Mouse (Mus musculus): ENCODE results near the gene Ablim1. TPM values are rescaled to one million over a fixed set of nuclear protein-coding genes. Genes with fewer than 3 reads are reported as not detected.
A peak's percentile ranks its signal among the peaks of the same experiment; 100 is the strongest.

Gene Ablim1
- total RNA-seq (2014; rRNA removed): 81.2 and 104 TPM in 2 replicates
- polyA plus RNA-seq (2015; fragmentation: Nextera tagmentation; extraction: Ambion mirVana): 50.7 and 53.2 TPM in 2 replicates

DNA sequence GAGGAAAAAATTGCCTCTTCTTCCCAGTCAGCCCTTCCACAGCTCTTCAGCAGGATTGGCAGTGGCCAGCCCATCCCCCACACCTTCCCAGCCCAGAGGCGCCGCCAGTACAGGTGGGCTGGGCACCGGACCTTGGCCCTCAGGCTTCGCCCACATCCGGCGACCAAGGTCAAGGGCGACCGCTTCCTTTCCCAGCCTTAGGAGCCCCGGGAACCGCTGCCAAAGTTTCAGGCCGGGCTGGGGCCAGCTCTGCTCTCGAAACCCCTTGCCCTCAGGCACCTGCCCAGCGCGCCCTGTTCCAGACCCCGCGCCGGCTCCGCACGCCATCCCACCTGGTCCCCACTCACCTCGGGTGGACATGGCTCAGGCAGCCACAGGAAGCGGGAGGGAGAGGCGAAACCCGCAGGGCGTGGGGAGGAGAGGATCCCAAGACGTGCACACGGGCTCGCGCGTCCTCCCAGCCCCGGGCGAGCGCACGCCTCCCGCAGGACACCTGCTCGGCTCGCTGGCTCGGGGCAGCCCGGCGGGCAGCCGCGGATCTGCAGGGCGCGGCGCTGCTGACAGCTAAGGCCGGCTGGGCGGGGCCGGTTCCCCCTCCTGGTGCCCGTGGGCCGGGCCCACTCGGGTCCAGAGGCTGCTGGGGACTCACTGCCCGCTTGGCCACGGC is at the start of gene Ablim1:
Ablim1 (minus strand) TSS at position 574 of the 667 bp plus-strand sequence.
- TF ChIP-seq CTCF (IDR thresholded peaks at IDR 0.05): peak; percentile 29; the same call in 1 of the 2 replicates

DNA sequence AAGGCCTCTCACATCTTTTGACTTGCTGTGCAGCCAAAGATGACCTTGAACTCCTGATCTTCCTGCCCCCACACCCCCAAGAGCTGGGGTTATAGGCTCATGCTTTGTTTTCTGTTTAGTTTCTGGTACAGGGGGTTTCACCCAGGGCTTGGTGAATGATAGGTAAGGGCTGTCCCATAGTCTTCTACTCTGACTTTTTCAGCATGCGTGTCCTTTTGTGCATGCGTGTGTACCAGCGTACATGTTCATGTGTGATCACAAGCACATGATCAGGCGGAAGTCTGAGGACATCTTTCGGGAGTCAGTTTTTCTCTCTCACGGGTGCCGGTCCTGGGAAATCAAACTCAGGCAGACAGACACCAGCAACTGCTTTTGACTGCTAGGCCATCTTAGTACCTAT is 48.8 kb upstream of the Ablim1 start:
- DNase-seq (ENCODE audit: low spot score): no peak
- H3K36me3 ChIP-seq (ENCODE audit: insufficient read depth, low read length): no peaks in the 10 kb centered on the region
- H3K27ac ChIP-seq (ENCODE audit: low read depth, low read length): no peak overlapping the region
- no peaks in the 10 kb centered on the region for H3K27me3 ChIP-seq (ENCODE audit: insufficient read depth, low read length)
- no peak overlapping the region for H3K4me3 ChIP-seq (ENCODE audit: low read depth, low read length)
- peak overlapping the region; percentile 64 for H3K4me2 ChIP-seq (ENCODE audit: low read depth, low read length, poor library complexity, severe bottlenecking)
- ATAC-seq (ENCODE audit: low FRiP score): no peak
- no peak for TF ChIP-seq CTCF (IDR thresholded peaks at IDR 0.05)
- no peaks in the 10 kb centered on the region for H3K9me3 ChIP-seq (ENCODE audit: low read length)
- WGBS: 89% methylated on average over 7 of the region's 7 CpGs
- H3K4me1 ChIP-seq (ENCODE audit: insufficient read depth, low read length): peaks cover 17% of the 10 kb centered on the region
- no peak overlapping the region for H3K9ac ChIP-seq (replicated peaks; ENCODE audit: low read length, poor library complexity, severe bottlenecking)

More for the DNA sequence above, at the start of gene Ablim1:
- Histone ChIP-seq H3K4me2 (ENCODE audit: low read depth, low read length, poor library complexity, severe bottlenecking) (peak within 1 kb of the TSS; percentile 94), H3K4me3 (ENCODE audit: low read depth, low read length) (peak within 1 kb of the TSS; percentile 78), H3K36me3 (ENCODE audit: insufficient read depth, low read length) (no peaks in the 10 kb centered on the region), H3K9me3 (ENCODE audit: low read length) (no peaks in the 10 kb centered on the region), H3K27ac (ENCODE audit: low read depth, low read length) (peak within 1 kb of the TSS; percentile 92), H3K9ac (replicated peaks; ENCODE audit: low read length, poor library complexity, severe bottlenecking) (peak within 1 kb of the TSS; percentile 89), H3K4me1 (ENCODE audit: insufficient read depth, low read length) (no peaks in the 10 kb centered on the region; the same call in 1 of the 2 replicates), H3K27me3 (ENCODE audit: insufficient read depth, low read length) (no peaks in the 10 kb centered on the region)
- peak; percentile 21 for DNase-seq (ENCODE audit: low spot score)
- ATAC-seq (ENCODE audit: low FRiP score): peak; percentile 81
- WGBS: 2% methylated on average over 52 of the region's 52 CpGs

DNA sequence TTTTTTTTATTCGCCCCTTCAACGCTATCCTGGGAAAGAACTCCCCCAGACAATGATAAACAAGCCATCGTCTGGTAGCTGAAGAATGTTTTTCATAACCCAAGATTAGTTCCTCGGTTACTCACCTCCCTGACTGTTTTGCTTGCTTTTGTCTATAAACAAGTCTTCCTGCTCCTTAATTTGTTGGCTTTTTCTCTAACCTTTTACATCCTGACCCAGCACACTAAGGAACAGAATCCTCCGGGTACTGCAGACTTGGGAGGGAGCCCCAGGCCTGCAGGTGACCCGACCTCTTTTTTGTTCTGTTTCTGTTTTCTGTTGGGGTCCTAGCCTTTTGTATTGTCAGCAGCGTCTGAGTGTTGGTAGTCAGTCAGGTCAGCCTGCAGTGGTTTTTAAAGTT is 48.4 kb upstream of the Ablim1 start:
- no peak for TF ChIP-seq CTCF (IDR thresholded peaks at IDR 0.05)
- DNase-seq (ENCODE audit: low spot score): no peak
- no peaks in the 10 kb centered on the region for H3K9me3 ChIP-seq (ENCODE audit: low read length)
- 0 out of 2 replicates have a peak overlapping the region, but pooled peaks have one; percentile 24 for H3K9ac ChIP-seq (replicated peaks; ENCODE audit: low read length, poor library complexity, severe bottlenecking)
- WGBS: 33% methylated on average over 7 of the region's 7 CpGs
- no peak for ATAC-seq (ENCODE audit: low FRiP score)
- peaks cover 17% of the 10 kb centered on the region for H3K4me1 ChIP-seq (ENCODE audit: insufficient read depth, low read length)
- H3K4me2 ChIP-seq (ENCODE audit: low read depth, low read length, poor library complexity, severe bottlenecking): peak overlapping the region; percentile 64
- H3K27ac ChIP-seq (ENCODE audit: low read depth, low read length): no peak overlapping the region
- peak overlapping the region; percentile 10; the same call in 1 of the 2 replicates for H3K4me3 ChIP-seq (ENCODE audit: low read depth, low read length)
- no peaks in the 10 kb centered on the region for H3K36me3 ChIP-seq (ENCODE audit: insufficient read depth, low read length)
- no peaks in the 10 kb centered on the region for H3K27me3 ChIP-seq (ENCODE audit: insufficient read depth, low read length)

DNA sequence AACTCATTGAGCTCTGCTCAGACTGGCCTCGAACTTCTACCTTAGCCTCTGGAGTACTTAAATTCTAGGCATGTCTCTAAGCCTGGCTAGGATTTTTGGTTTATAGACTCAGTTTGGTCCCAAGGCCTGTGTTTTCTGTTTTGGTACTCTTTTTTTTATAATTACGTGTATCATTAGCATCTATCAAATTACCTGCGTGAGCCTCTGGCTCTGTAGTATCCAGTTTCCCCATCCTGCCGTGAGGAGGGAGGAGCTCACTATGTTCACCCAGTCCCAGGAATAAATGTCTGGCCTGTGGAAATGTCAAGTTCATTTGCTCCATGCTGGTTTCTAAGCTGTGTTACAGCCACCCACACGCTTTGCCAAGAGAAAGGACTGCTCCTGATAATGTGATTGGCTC is 47.9 kb upstream of the Ablim1 start:
- Histone ChIP-seq H3K9ac (replicated peaks; ENCODE audit: low read length, poor library complexity, severe bottlenecking) (peak overlapping the region; percentile 24; the same call in 1 of the 2 replicates), H3K36me3 (ENCODE audit: insufficient read depth, low read length) (no peaks in the 10 kb centered on the region), H3K4me3 (ENCODE audit: low read depth, low read length) (peak overlapping the region; percentile 10; the same call in 1 of the 2 replicates), H3K9me3 (ENCODE audit: low read length) (no peaks in the 10 kb centered on the region), H3K27ac (ENCODE audit: low read depth, low read length) (no peak overlapping the region), H3K4me1 (ENCODE audit: insufficient read depth, low read length) (peaks cover 17% of the 10 kb centered on the region), H3K27me3 (ENCODE audit: insufficient read depth, low read length) (no peaks in the 10 kb centered on the region), H3K4me2 (ENCODE audit: low read depth, low read length, poor library complexity, severe bottlenecking) (peak overlapping the region; percentile 64)
- TF ChIP-seq CTCF (IDR thresholded peaks at IDR 0.05): no peak
- ATAC-seq (ENCODE audit: low FRiP score) (no peak), DNase-seq (ENCODE audit: low spot score) (no peak)
- WGBS: 44% methylated on average over 5 of the region's 5 CpGs

DNA sequence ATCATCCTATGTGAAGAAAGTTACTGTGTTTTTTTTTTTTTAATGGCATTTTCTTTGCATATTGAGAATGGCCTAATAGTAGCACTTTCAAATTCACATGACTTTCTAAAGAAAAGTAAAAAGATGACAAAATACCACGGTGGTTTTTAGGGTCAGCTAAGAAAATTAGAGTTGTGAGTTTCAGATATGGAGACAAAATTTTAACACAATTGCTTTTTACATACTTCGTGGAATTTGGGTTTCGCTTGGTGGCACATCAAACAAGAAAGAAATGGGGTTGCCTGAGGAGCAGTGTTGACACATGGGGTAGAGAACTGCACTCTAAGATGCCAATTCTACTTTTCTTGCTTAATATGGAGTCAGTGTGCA is 47.2 kb upstream of the Ablim1 start:
- H3K4me2 ChIP-seq (ENCODE audit: low read depth, low read length, poor library complexity, severe bottlenecking): peak overlapping the region; percentile 64
- 8% methylated on average over 3 of the region's 3 CpGs for WGBS
- H3K27ac ChIP-seq (ENCODE audit: low read depth, low read length): no peak overlapping the region; the same call in 1 of the 2 replicates
- H3K27me3 ChIP-seq (ENCODE audit: insufficient read depth, low read length): no peaks in the 10 kb centered on the region
- peak overlapping the region; percentile 98 for H3K4me3 ChIP-seq (ENCODE audit: low read depth, low read length)
- no peaks in the 10 kb centered on the region for H3K36me3 ChIP-seq (ENCODE audit: insufficient read depth, low read length)
- ATAC-seq (ENCODE audit: low FRiP score) (no peak), DNase-seq (ENCODE audit: low spot score) (no peak)
- no peaks in the 10 kb centered on the region for H3K9me3 ChIP-seq (ENCODE audit: low read length)
- TF ChIP-seq CTCF (IDR thresholded peaks at IDR 0.05): no peak
- H3K4me1 ChIP-seq (ENCODE audit: insufficient read depth, low read length): peaks cover 17% of the 10 kb centered on the region
- peak overlapping the region; percentile 99 for H3K9ac ChIP-seq (replicated peaks; ENCODE audit: low read length, poor library complexity, severe bottlenecking)
